Mouse (Mus musculus): ENCODE measurements around the gene Mrps26.
"Not testable (repeated sequence)": the region's sequence is repeated elsewhere in the genome, so short reads cannot be mapped to it uniquely, and the experiment has no call there.

Gene Mrps26

DNA sequence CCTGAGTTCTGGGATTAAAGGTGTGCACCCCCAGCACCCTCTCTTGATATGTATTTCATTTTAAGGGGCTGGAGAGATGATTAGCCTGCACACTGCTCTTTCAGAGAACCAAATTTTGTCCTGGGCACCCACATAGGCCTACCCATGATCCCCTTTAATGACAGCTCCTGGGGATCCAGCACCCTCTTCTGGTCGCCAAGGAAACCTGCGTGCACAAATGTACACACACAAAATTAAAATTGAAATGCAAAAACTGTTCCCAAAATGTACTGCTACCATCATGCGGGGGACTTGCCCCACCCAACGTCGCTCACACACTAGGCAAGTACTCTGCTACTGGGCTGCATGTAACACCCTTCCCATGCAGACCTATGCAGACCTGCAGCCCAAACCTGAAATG, 11.4 kb downstream of the Mrps26 start:
- no peak for DNase-seq (ENCODE audit: extremely low spot score, low read depth, low spot score)

DNA sequence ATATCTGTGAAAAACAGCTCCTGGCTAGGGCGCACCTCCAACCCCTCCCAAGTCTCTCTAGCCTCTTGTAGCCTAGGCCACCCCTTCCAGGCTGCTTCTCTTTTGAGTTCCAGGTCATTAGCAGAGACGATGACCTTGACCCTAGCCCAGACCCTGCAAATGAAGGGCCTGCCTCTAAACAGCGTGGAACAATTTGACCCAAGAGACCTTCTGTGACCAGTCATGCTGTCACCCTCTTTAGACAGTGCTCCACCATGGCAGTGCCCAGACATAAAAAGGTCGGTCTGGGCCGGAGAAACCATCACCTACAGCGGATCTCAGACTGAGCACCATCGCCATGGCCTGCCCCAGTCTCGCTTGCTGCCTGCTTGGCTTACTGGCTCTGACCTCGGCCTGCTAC, 12.3 kb downstream of the Mrps26 start, which contains the start of gene Oxt:
TSS of gene Oxt (plus strand) at position 301 of the 400 bp plus-strand sequence.
- DNase-seq (ENCODE audit: extremely low spot score, low read depth, low spot score) = no peak

DNA sequence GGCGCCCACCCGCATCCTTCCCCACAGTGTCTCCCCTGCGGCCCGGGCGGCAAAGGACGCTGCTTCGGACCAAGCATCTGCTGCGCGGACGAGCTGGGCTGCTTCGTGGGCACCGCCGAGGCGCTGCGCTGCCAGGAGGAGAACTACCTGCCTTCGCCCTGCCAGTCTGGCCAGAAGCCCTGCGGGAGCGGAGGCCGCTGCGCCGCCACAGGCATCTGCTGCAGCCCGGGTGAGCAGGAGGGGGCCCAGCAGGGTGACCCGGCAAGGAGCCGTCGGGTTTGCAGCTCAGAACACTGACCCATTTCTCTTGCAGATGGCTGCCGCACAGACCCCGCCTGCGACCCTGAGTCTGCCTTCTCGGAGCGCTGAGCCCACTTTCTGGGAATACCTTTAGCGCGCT, 13.0 kb downstream of the Mrps26 start:
- not testable (repeated sequence) for DNase-seq (ENCODE audit: extremely low spot score, low read depth, low spot score)

DNA sequence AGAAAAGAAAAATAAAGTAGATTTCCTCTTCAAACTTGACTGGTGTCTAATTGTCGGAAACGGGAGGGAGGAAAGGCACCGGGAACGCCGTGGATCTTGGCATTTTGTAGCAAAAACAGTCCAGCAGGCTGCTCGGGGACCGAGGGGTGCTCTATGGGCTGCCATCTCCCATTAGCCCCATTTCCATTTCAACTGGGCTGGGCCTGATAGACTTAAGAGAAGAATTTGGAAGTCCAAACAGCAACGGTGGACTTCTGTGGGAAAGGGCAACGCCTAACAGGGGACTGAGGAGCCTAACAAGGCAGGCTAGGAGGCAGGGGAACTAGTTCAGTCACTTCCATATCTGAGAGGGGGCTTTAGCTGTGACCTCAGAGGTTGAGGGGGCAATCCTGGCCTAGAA, 13.5 kb downstream of the Mrps26 start:
- DNase-seq (ENCODE audit: extremely low spot score, low read depth, low spot score) = no peak

DNA sequence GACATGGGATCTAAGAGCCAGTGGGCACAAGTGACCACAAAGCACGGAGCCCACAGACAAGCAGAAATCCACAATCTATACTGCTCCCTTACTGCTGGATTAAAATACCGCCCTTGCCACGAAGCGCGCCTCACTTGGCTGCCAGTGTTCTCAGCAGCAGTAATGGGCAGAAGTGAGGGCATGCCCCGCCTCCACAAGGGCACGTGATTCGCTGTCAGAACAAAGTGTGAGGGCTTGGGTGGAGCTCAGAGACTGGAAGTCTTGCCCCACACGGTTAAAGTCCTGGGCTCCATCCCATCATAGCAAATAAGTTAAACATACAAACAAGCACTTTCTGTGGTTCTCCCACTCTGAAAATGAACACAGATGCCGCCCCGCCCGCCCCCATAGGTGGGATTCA, 14.1 kb downstream of the Mrps26 start:
- no peak for DNase-seq (ENCODE audit: extremely low spot score, low read depth, low spot score)

DNA sequence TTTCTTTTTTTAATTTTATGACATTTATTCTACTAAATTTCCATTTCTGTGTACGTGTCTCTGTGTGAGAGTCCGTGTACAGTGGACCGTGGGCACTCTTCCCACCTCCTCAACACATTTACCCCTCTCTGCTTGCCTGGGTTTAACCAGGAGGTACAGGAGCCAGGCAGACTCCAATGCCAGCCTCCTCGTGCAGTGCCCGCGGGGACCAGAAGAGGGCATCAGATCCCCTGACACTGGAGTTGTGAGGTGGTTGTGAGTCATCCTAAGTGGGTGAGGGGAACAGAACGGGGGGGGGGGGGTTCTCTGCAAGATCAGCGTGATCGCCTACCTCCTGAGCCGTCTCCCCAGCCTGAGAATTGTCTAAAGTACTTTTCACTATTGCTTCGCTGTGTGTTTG, 14.6 kb downstream of the Mrps26 start:
- DNase-seq (ENCODE audit: extremely low spot score, low read depth, low spot score) = no peak

DNA sequence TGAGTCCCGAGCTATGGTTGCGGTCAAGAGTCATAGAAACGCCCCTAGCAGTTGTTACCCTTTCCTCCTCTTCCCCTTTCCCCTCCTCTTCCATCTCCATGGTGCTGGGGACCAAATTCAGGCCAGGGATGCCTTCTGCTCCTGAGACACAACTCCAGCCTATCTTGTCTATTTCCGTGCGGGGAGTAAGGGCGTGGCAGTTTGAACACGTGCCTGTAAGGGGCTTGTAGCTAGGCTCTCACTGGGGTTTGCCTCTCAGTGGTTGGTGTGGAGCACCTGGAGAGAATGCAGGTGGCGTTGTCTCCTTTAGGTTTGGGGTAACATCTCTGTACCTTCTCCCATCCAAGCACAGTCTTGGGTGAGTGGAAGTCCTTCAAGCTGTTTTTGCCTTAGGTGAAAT, 16.2 kb downstream of the Mrps26 start:
- DNase-seq (ENCODE audit: extremely low spot score, low read depth, low spot score) = no peak

DNA sequence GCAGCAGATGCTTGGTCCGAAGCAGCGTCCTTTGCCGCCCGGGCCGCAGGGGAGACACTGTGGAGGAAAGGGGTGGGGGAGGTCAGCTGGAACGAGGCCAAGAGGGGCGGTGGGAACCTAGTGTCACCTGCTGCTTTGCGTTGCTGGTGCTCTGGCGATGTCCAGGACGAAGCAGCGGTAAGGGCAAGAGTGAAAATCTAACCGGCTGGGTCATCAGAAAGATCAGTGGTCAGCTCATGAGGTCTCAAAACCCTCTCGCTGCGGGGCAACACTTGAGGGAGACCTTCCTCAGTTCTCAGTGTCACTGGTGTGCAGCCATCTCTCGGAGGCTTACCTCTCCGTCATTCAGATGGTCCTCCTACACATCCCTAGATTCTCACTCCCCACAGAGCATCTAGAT, 17.7 kb downstream of the Mrps26 start:
- DNase-seq (ENCODE audit: extremely low spot score, low read depth, low spot score) = no peak

DNA sequence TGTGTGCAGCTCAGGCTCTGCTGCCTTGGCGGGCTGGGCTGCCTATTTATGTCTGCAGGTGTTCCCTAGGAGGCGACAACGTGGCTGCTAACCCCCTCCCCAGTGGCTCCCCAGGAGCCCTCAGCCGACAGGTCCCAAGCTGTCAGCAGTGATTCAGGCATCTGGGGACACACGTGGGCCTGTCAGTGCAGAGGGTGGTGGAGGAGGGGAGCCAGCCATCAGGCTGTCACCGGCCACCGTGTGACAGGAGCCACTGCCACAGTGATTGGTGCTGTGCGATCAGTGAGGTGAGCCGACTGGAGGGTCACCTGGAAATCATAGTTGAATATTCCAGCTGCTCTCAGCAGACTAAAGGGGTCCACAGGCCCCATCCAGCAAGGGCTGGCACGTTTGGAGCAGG, 19.0 kb downstream of the Mrps26 start, which contains the start of gene Avp:
TSS of gene Avp (minus strand) at position 3 of the 400 bp plus-strand sequence.
- DNase-seq (ENCODE audit: extremely low spot score, low read depth, low spot score) = no peak

DNA sequence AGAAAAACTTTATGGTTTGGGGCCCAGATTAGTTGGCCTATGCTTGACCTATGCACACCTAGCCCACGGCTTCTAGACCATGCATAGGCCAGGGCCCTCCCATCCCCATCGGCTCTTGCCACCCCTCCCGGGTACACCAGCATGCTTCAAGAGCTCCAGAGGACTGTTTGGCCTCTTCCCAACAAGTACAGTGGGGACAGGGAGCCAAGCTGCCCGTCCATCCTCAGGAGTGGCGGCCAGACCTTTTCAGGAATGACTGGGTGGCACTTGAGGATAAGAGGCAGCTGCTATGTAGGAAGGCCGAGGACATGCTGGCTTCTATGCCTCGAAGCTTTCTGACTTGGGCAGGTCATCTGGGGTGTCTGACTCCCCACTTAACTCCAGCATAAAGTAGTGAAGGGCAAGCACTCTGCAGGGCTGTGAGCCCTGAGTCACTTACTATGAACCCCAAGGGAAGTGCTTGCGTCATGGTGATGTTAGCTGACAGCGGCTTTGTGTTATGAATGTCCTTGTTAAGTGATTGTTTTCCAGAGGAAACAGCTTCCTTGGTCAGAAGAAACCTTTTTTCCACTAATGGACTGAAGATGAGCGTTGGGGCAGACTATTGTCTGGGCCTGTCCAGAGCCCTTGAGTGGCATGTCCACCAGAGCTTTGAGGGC, 20.5 kb downstream of the Mrps26 start:
- DNase-seq (ENCODE audit: extremely low spot score, low read depth, low spot score) = no peak

DNA sequence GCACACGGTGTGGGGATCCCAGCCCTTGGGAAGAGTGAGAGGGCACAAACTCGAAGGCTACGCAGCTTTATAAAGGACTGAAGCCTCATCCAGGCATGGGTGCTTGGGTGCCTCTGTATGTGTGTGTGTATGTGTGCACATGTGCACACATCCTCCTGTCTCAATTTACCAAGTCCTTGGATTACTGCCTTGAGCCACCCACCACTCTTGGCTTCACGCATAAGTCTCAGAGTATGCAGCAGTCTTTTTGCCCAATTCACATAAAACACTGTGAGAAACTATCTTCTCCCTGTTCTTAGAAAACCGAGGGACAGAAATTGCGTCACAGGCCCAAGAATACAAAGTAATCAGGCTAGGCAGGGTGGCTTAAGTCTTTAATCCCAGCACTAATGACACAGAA, 22.5 kb downstream of the Mrps26 start:
- no peak for DNase-seq (ENCODE audit: extremely low spot score, low read depth, low spot score)

DNA sequence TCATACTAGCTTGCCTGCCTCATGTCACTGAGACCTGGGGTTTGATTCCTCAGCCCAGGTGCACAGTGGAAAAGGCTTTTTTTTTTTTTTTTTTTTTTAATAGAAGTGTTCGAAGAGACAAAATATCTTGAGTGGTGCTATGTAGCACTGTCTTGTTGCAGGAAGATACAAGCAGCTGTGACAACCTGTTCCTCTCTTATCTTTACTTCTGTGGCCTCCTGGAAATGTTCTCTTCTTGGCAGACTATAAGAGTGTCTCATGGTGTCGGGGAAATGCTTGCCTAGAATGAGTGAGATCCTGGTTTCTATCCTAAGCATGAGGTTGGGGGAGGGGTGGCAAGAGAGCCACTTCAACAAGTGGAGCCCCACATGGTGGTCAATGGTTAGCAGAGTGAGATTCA, 24.8 kb downstream of the Mrps26 start:
- DNase-seq (ENCODE audit: extremely low spot score, low read depth, low spot score) = no peak

DNA sequence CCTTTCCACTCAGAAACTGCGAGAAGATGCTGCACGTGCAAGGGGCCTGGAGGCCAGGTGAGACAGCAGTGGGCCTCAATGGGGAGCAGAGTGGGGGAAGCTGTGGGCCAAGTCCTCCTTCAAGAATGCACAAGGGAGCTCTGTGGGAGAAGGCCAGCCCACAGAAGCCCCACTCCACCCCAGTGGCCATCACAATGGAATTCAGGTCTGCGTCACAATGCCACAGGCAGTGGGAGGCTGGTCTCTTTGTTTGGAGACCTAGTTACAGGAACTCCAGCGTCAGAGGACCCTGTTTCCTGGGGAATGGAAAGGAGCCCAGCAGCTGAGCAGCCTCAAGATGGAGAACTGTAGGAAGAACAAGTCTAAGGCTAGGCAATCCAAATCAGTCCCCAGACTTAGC, 25.6 kb downstream of the Mrps26 start:
- no peak for DNase-seq (ENCODE audit: extremely low spot score, low read depth, low spot score)

DNA sequence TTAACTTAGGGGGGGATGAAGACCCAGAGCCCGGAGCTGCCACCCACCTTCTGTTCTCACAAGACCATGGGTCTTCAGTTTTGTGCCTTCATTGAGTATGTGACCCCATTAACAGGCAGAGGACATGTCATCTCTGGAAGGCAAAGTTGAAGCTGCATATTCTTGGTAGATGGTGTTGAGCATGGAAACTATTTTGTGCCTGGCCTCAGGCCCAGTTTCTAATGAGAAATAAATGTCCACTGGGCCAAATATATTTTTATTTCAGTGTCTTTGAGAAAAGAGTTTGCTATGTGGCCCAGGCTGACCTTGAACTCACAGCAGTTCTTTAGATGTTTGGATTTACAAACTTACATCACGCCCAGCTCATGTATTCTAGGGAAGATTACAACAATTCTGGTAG, 26.2 kb downstream of the Mrps26 start:
- no peak for DNase-seq (ENCODE audit: extremely low spot score, low read depth, low spot score)

DNA sequence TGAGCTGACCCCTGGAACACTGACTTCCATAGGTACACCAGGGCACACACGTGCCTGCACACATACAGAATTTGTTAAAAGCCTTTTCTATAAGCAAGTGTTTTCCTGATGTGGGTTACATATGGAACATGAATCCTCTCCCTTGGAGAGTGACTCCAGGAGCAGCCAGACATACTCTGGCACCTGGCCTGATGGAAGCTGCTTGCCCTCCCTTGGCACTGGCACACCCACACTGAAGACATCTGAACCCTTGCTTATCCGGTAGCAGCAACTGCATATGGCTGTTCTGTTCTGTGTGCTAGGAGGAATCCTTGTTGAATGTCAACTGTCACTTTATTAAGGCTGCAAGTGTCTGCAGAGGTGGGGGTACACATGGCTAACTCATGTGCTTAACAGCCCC, 27.5 kb downstream of the Mrps26 start:
- DNase-seq (ENCODE audit: extremely low spot score, low read depth, low spot score) = no peak

DNA sequence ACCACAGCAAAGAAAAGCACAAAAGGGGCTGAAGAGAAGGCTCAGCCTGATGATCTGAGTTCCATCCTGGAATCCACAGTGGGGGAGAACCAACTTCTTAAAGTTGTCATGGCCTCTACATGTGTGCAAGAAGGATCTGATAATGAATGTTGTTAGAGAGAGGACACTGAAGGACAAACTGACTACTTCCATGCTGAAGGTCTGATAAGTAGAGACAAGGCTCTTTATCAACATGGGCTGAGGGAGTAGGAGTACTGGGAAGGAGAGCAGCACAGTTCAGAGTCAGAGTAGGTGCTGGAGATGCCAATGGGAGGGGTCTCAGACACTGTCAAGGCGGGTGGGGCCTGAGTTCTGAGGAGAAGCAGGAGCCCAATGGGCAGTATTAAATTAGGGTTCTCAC, 32.1 kb downstream of the Mrps26 start:
- DNase-seq (ENCODE audit: extremely low spot score, low read depth, low spot score) = no peak

DNA sequence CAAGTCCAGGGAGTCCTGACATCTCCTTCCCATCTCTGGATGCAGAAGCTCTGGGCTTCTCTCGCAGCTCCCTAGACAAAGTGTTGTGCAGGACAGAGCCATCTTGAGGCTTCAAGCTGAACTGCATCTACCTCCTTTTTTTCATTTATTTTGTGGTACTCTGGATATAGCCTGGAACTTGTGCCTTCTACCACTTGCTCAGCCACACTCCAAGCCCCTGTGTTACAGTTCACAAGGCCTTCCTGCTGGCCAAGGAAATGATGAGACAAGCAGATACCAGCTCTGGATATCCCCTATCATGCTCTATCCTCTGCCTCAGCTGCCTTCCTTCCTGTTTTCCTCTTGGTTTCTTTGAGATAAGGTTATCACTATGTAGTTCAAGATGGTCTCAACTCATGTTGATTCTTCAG, 34.1 kb downstream of the Mrps26 start:
- no peak for DNase-seq (ENCODE audit: extremely low spot score, low read depth, low spot score)

DNA sequence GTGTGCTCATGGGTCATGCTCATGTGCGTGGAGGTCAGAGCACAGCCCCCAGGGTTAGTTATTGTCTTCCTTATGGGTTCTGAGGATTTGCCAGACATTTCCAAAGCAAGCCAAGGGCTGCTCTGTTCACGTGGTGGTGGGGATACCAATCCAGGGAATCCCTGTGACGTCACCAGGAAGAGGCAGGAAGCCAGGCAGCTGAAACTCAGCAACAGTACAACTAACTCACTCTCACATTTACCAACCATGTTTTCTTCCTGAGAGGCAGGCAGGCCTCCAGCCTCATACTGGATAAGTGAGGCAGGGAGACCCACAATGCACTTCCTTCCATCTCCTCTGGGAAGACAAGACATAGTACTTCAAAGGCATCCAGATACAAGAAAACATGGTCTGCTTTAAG, 34.9 kb downstream of the Mrps26 start:
- DNase-seq (ENCODE audit: extremely low spot score, low read depth, low spot score) = no peak

DNA sequence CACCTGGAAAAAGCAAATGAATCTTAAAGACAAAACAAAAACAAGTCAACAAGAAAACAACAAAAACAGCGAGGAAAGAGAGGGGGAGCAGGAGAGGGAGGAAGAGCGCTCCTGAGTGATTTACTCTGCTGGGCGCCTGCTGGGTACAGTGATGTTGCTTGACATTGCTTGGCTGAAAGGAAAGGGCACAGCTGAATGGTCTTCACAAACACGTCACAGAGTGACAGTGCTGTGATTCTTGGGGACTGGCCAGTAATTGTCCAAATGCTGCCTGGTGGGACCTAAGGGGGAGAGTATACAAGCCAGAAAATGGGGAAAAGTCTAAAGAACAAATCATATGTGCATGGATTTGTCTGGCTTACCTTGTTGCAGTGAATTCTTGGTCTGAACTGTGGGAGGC, 38.7 kb downstream of the Mrps26 start:
- no peak for DNase-seq (ENCODE audit: extremely low spot score, low read depth, low spot score)

DNA sequence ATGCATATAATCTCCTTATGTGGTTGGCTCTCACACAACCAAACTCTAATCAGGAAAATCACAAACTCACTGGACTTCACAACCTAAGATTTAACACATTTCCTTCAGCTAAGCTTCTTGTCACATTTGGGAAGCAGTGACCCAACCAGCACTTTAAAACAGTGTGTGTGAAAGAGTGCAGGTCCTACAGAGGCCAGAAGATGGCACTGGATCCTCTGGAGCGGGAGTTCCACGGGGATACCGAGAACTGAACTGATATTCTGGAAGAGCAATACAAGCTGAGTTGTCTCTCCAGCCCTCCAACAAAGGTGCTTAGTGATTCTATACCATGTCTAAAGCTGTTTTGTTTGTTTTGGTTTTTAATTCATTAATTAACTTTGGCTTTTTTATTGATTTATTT, 49.5 kb downstream of the Mrps26 start:
- DNase-seq (ENCODE audit: extremely low spot score, low read depth, low spot score) = no peak

Measured in hindlimb bud, embryonic 11.5 days (tissue).